Mouse (Mus musculus) right cerebral cortex, postnatal 36 days (tissue): ENCODE measurements around the gene Gid4.
"Not testable (repeated sequence)": the region's sequence is repeated elsewhere in the genome, so short reads cannot be mapped to it uniquely, and the experiment has no call there.

Experiments used
- DNase-seq, 2 experiments: peaks; one replicate each; pipeline ENCODE4 v3.0.0; 2022; ENCODE audit warnings: low spot score in 2 of 2, mixed read lengths in 1 of 2

Gene Gid4

GRCm38 (mm10) chr11:60427628-60428027 is 10.7 kb downstream of the Gid4 start:
- no peak for DNase-seq

GRCm38 (mm10) chr11:60433501-60433900 is 16.6 kb downstream of the Gid4 start:
- DNase-seq, result no peak

- no peak for DNase-seq
Measured at GRCm38 (mm10) chr11:60435133-60435532, 18.2 kb downstream of the Gid4 start.

- DNase-seq, result no peak
Measured at GRCm38 (mm10) chr11:60436618-60437017, 19.7 kb downstream of the Gid4 start.

GRCm38 (mm10) chr11:60439621-60440020 is 22.7 kb downstream of the Gid4 start:
- DNase-seq, result not testable (repeated sequence)

- no peak for DNase-seq
Measured at GRCm38 (mm10) chr11:60440176-60440575, 23.2 kb downstream of the Gid4 start.

- peak in 1 of 2 experiments; percentile 25 for DNase-seq
Measured at GRCm38 (mm10) chr11:60442896-60443295, 26.0 kb downstream of the Gid4 start.

- no peak for DNase-seq
Measured at GRCm38 (mm10) chr11:60444007-60444406, 27.1 kb downstream of the Gid4 start.

- DNase-seq, result peak; percentile 74 to 82
Measured at GRCm38 (mm10) chr11:60454080-60454744, 37.3 kb downstream of the Gid4 start, which contains the start of gene Drg2. TSS of gene Drg2 (plus strand) at chr11:60454591.

GRCm38 (mm10) chr11:60454745-60455087 is 37.8 kb downstream of the Gid4 start:
- peak in 1 of 2 experiments; percentile 13 for DNase-seq

GRCm38 (mm10) chr11:60457973-60458372 is 41.0 kb downstream of the Gid4 start:
- no peak for DNase-seq

- DNase-seq, result no peak
Measured at GRCm38 (mm10) chr11:60465943-60466380, 49.0 kb downstream of the Gid4 start.

GRCm38 (mm10) chr11:60469039-60469438 is 52.1 kb downstream of the Gid4 start, which contains the start of gene Myo15:
TSS of gene Myo15 (plus strand) at chr11:60469339.
- no peak for DNase-seq

- no peak for DNase-seq
Measured at GRCm38 (mm10) chr11:60470743-60471142, 53.8 kb downstream of the Gid4 start.

- no peak for DNase-seq
Measured at GRCm38 (mm10) chr11:60474534-60474933, 57.6 kb downstream of the Gid4 start.

- DNase-seq, result no peak
Measured at GRCm38 (mm10) chr11:60475668-60476362, 58.9 kb downstream of the Gid4 start.

- no peak for DNase-seq
Measured at GRCm38 (mm10) chr11:60478121-60478520, 61.2 kb downstream of the Gid4 start.

- DNase-seq, result no peak
Measured at GRCm38 (mm10) chr11:60486267-60486666, 69.3 kb downstream of the Gid4 start.

GRCm38 (mm10) chr11:60492726-60493125 is 75.8 kb downstream of the Gid4 start:
- DNase-seq, result no peak

GRCm38 (mm10) chr11:60495692-60496091 is 78.7 kb downstream of the Gid4 start:
- no peak for DNase-seq
